Comparison of ENCODE assay signal across 18 mouse cellular contexts in the genomic region with DNA sequence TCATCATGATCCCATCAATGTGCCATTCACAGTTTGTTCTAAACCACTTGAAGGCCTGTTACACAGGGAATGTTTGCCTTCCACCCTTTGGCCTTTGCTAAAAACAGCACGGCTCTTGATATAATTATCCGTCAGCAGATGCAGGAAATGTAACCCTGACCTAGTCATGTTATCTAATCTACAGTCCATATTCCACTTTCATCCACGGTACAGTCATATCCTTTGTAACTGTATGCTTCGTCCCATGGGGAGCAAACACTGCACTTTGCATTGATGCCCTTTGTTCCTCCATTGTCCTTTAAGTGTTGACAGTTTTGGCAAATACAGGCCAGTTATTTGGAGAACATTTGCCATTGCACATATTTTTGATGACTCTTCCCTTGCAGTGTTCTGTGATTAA. TPM values are rescaled to one million over a fixed set of nuclear protein-coding genes. Genes with fewer than 3 reads are reported as not detected.
DNase-seq lines count a peak whose midpoint lies in the region; ATAC-seq and TF ChIP-seq lines count a peak whose summit lies in the region.
"Had no signal": no experiment of that assay in that cellular context is flagged by ENCODE, and none has a peak within 500 bp of the region (broad histone marks: within the 10 kb centered on the region; RNA-seq: fewer than 3 reads in every experiment).

No protein-coding gene starts in this region.

- H3K36me3 ChIP-seq in heart, embryonic 10.5 days = no peaks in the 10 kb centered on the region
- H3K36me3 ChIP-seq in liver, adult 2 months (ENCODE audit: control insufficient read depth, insufficient read depth, low read length) = no peaks in the 10 kb centered on the region
- no peaks in the 10 kb centered on the region for H3K36me3 ChIP-seq in intestine, embryonic 15.5 days
- H3K36me3 ChIP-seq in stomach, embryonic 16.5 days (ENCODE audit: control insufficient read depth, insufficient read depth, low read length) = no peaks in the 10 kb centered on the region
- H3K36me3 ChIP-seq: midbrain, embryonic 13.5 days had no signal

- H3K79me2 ChIP-seq in liver, adult 2 months (ENCODE audit: control insufficient read depth, insufficient read depth, low read length) = no peaks in the 10 kb centered on the region

- DNase-seq in heart, adult 18-20 months = peak; percentile 23 to 55
- no peak for DNase-seq in heart, embryonic 10.5 days (ENCODE audit: low spot score)
- DNase-seq in liver, adult 2 months (ENCODE audit: extremely low read depth, low read depth, low spot score) = peak; percentile 67
- DNase-seq in liver = no peak
- DNase-seq in ovary, postnatal 10 days (ENCODE audit: low spot score) = no peak
- DNase-seq in layer of hippocampus, postnatal 25 days (ENCODE audit: extremely low spot score in 1 of 2, low spot score in 1 of 2) = no peak
- DNase-seq: adrenal gland, postnatal 14 days; cerebellum, adult 8-10 months; kidney, postnatal 25 days; layer of hippocampus, postnatal 36 days; left cerebral cortex, postnatal 4 days; lung, adult 18-20 months; thymus, adult 18-20 months had no signal

- H3K27ac ChIP-seq in heart, embryonic 10.5 days = no peak overlapping the region
- H3K27ac ChIP-seq in liver, adult 2 months (replicated peaks; ENCODE audit: insufficient read depth, low read depth, low read length) = no peak overlapping the region
- H3K27ac ChIP-seq in intestine, embryonic 15.5 days = peak overlapping the region; percentile 49
- no peak overlapping the region for H3K27ac ChIP-seq in stomach, embryonic 16.5 days (ENCODE audit: low read length)
- H3K27ac ChIP-seq: midbrain, embryonic 13.5 days had no signal

- TF ChIP-seq CTCF in liver, adult 2 months (IDR thresholded peaks at IDR 0.05; ENCODE audit: low read depth, low read length) = no peak

- no peak overlapping the region for H3K9ac ChIP-seq in liver, adult 2 months (ENCODE audit: low read depth, low read length)
- H3K9ac ChIP-seq in intestine, embryonic 15.5 days = no peak overlapping the region
- H3K9ac ChIP-seq in stomach, embryonic 16.5 days (ENCODE audit: low read length) = no peak overlapping the region
- H3K9ac ChIP-seq: midbrain, embryonic 13.5 days had no signal

- peaks cover 11% of the 10 kb centered on the region; the same call in 1 of the 2 replicates for H3K4me1 ChIP-seq in heart, embryonic 10.5 days
- H3K4me1 ChIP-seq in liver, adult 2 months (ENCODE audit: control insufficient read depth, insufficient read depth, low read length) = peaks cover 8% of the 10 kb centered on the region; the same call in 1 of the 2 replicates
- H3K4me1 ChIP-seq in intestine, embryonic 15.5 days (replicated peaks) = no peaks in the 10 kb centered on the region
- no peaks in the 10 kb centered on the region; the same call in 1 of the 2 replicates for H3K4me1 ChIP-seq in stomach, embryonic 16.5 days (ENCODE audit: control insufficient read depth, insufficient read depth, low read length)
- H3K4me1 ChIP-seq: midbrain, embryonic 13.5 days had no signal

- peaks cover 26% of the 10 kb centered on the region; the same call in 1 of the 2 replicates for H3K27me3 ChIP-seq in heart, embryonic 10.5 days (ENCODE audit: insufficient read depth, poor library complexity, severe bottlenecking)
- no peaks in the 10 kb centered on the region for H3K27me3 ChIP-seq in liver, adult 2 months (ENCODE audit: control insufficient read depth, insufficient read depth, low read length)
- no peaks in the 10 kb centered on the region for H3K27me3 ChIP-seq in intestine, embryonic 15.5 days (replicated peaks)
- H3K27me3 ChIP-seq in stomach, embryonic 16.5 days (ENCODE audit: control insufficient read depth, insufficient read depth, low read length) = no peaks in the 10 kb centered on the region
- H3K27me3 ChIP-seq: midbrain, embryonic 13.5 days had no signal

- WGBS in heart, embryonic 10.5 days = 37% methylated on average over 4 of the region's 4 CpGs
- 11% methylated on average over 4 of the region's 4 CpGs for WGBS in liver, adult 2 months
- WGBS in intestine, embryonic 15.5 days = 54% methylated on average over 4 of the region's 4 CpGs
- WGBS in stomach, embryonic 16.5 days = 33% methylated on average over 4 of the region's 4 CpGs

- no peak overlapping the region for H3K4me3 ChIP-seq in heart, embryonic 10.5 days
- no peak overlapping the region for H3K4me3 ChIP-seq in liver, adult 2 months (ENCODE audit: insufficient read depth, low read depth, low read length)
- no peak overlapping the region for H3K4me3 ChIP-seq in intestine, embryonic 15.5 days (replicated peaks)
- H3K4me3 ChIP-seq in stomach, embryonic 16.5 days (replicated peaks; ENCODE audit: low read length) = no peak overlapping the region
- H3K4me3 ChIP-seq: midbrain, embryonic 13.5 days had no signal

- no peaks in the 10 kb centered on the region for H3K9me3 ChIP-seq in heart, embryonic 10.5 days
- no peaks in the 10 kb centered on the region for H3K9me3 ChIP-seq in intestine, embryonic 15.5 days
- H3K9me3 ChIP-seq in stomach, embryonic 16.5 days (replicated peaks; ENCODE audit: control insufficient read depth, low read length) = no peaks in the 10 kb centered on the region
- H3K9me3 ChIP-seq: midbrain, embryonic 13.5 days had no signal

- no peak for TF ChIP-seq POLR2A in liver, adult 2 months (IDR thresholded peaks at IDR 0.05; ENCODE audit: extremely low read depth, insufficient read depth, low read length)

- peak; percentile 93 for ATAC-seq in intestine, embryonic 15.5 days
- peak; percentile 76; the same call in 1 of the 2 replicates for ATAC-seq in stomach, embryonic 16.5 days (ENCODE audit: insufficient read depth, low FRiP score)
- ATAC-seq: CD4-positive, CD25-positive, alpha-beta regulatory T cell, adult 4 months; forebrain, embryonic 14.5 days; midbrain, embryonic 13.5 days had no signal

- no peak overlapping the region for H3K4me2 ChIP-seq in intestine, embryonic 15.5 days (replicated peaks)
- H3K4me2 ChIP-seq in stomach, embryonic 16.5 days (ENCODE audit: low read depth, low read length) = no peak overlapping the region
- H3K4me2 ChIP-seq: midbrain, embryonic 13.5 days had no signal

RNA-seq across cellular contexts. Expression of a gene that starts 7.1 kb away (rescaled TPM):
- total RNA-seq in heart, adult 18-20 months (2021) = 10 to 100 TPM in 1 of 2 experiments, 1 to 10 TPM in 1; 5.5 to 12.2 TPM
- polyA plus RNA-seq in heart, embryonic 10.5 days (2016; fragmentation: Nextera tagmentation; extraction: Ambion mirVana) = 7.4 and 19.8 TPM in 2 replicates
- 129 and 142 TPM in 2 replicates for total RNA-seq in liver, adult 2 months (2014; rRNA removed)
- polyA plus RNA-seq in liver, adult 2 months (2012; rRNA removed) = 28.1 and 49.5 TPM in 2 replicates
- polyA plus RNA-seq in intestine, embryonic 15.5 days (2015; fragmentation: Nextera tagmentation; extraction: Ambion mirVana) = 20.7 and 23.4 TPM in 2 replicates
- polyA plus RNA-seq in stomach, embryonic 16.5 days (2015; fragmentation: Nextera tagmentation; extraction: Ambion mirVana) = 25.8 and 30.7 TPM in 2 replicates
- total RNA-seq in layer of hippocampus, postnatal 25 days (2021) = 1 to 10 TPM; 3.8 to 4.0 TPM

RNA-seq across cellular contexts. Expression of a gene that starts 21.6 kb away (rescaled TPM):
- 10 to 100 TPM; 49.0 to 64.9 TPM for total RNA-seq in heart, adult 18-20 months (2021)
- 37.1 and 47.9 TPM in 2 replicates for polyA plus RNA-seq in heart, embryonic 10.5 days (2016; fragmentation: Nextera tagmentation; extraction: Ambion mirVana)
- total RNA-seq in liver, adult 2 months (2014; rRNA removed) = 6.0 and 7.3 TPM in 2 replicates
- polyA plus RNA-seq in liver, adult 2 months (2012; rRNA removed) = 9.5 and 13.4 TPM in 2 replicates
- polyA plus RNA-seq in intestine, embryonic 15.5 days (2015; fragmentation: Nextera tagmentation; extraction: Ambion mirVana) = 23.0 and 30.5 TPM in 2 replicates
- 24.8 and 29.0 TPM in 2 replicates for polyA plus RNA-seq in stomach, embryonic 16.5 days (2015; fragmentation: Nextera tagmentation; extraction: Ambion mirVana)
- 10 to 100 TPM; 27.8 to 35.8 TPM for total RNA-seq in layer of hippocampus, postnatal 25 days (2021)

RNA-seq across cellular contexts. Expression of a gene that starts 28.4 kb away (rescaled TPM):
- 100 to 1,000 TPM; 202 to 251 TPM for total RNA-seq in heart, adult 18-20 months (2021)
- 316 and 329 TPM in 2 replicates for polyA plus RNA-seq in heart, embryonic 10.5 days (2016; fragmentation: Nextera tagmentation; extraction: Ambion mirVana)
- total RNA-seq in liver, adult 2 months (2014; rRNA removed) = 23.3 and 45.2 TPM in 2 replicates
- polyA plus RNA-seq in liver, adult 2 months (2012; rRNA removed) = 168 and 177 TPM in 2 replicates
- polyA plus RNA-seq in intestine, embryonic 15.5 days (2015; fragmentation: Nextera tagmentation; extraction: Ambion mirVana) = 206 and 218 TPM in 2 replicates
- 212 and 237 TPM in 2 replicates for polyA plus RNA-seq in stomach, embryonic 16.5 days (2015; fragmentation: Nextera tagmentation; extraction: Ambion mirVana)
- 100 to 1,000 TPM; 304 to 328 TPM for total RNA-seq in layer of hippocampus, postnatal 25 days (2021)

RNA-seq across cellular contexts. Expression of a gene that starts 35.6 kb away (rescaled TPM):
- total RNA-seq in heart, adult 18-20 months (2021) = 100 to 1,000 TPM; 702 to 791 TPM
- polyA plus RNA-seq in heart, embryonic 10.5 days (2016; fragmentation: Nextera tagmentation; extraction: Ambion mirVana) = 576 and 657 TPM in 2 replicates
- 275 and 294 TPM in 2 replicates for total RNA-seq in liver, adult 2 months (2014; rRNA removed)
- polyA plus RNA-seq in liver, adult 2 months (2012; rRNA removed) = 374 and 500 TPM in 2 replicates
- polyA plus RNA-seq in intestine, embryonic 15.5 days (2015; fragmentation: Nextera tagmentation; extraction: Ambion mirVana) = 1,025 and 1,054 TPM in 2 replicates
- polyA plus RNA-seq in stomach, embryonic 16.5 days (2015; fragmentation: Nextera tagmentation; extraction: Ambion mirVana) = 740 and 935 TPM in 2 replicates
- 100 to 1,000 TPM; 728 to 834 TPM for total RNA-seq in layer of hippocampus, postnatal 25 days (2021)

RNA-seq across cellular contexts. Expression of a gene that starts 35.6 kb away (rescaled TPM):
- 100 to 1,000 TPM; 645 to 655 TPM for total RNA-seq in heart, adult 18-20 months (2021)
- polyA plus RNA-seq in heart, embryonic 10.5 days (2016; fragmentation: Nextera tagmentation; extraction: Ambion mirVana) = 482 and 487 TPM in 2 replicates
- total RNA-seq in liver, adult 2 months (2014; rRNA removed) = 214 and 217 TPM in 2 replicates
- polyA plus RNA-seq in liver, adult 2 months (2012; rRNA removed) = 372 and 457 TPM in 2 replicates
- polyA plus RNA-seq in intestine, embryonic 15.5 days (2015; fragmentation: Nextera tagmentation; extraction: Ambion mirVana) = 492 and 540 TPM in 2 replicates
- 442 and 446 TPM in 2 replicates for polyA plus RNA-seq in stomach, embryonic 16.5 days (2015; fragmentation: Nextera tagmentation; extraction: Ambion mirVana)
- total RNA-seq in layer of hippocampus, postnatal 25 days (2021) = 100 to 1,000 TPM; 214 to 222 TPM

Comparison
In these comparisons a context has a peak if more than half of its experiments do, and no peak if none do; other contexts are left out.
1. DNase-seq: peak in heart, adult 18-20 months (2 of 2) and liver, adult 2 months (single experiment); none in heart, embryonic 10.5 days (single experiment), liver (single experiment), ovary, postnatal 10 days (single experiment) and layer of hippocampus, postnatal 25 days (0 of 2).